Mouse (Mus musculus) lung, postnatal 14 days (tissue): ENCODE data around the gene St6galnac4.
A peak's percentile ranks its signal among the peaks of the same experiment; 100 is the strongest.

ENCODE experiments used
- DNase-seq: peaks from one replicate; pipeline ENCODE4 v3.0.0; 2021

Gene St6galnac4

GRCm38 (mm10) chr2:32629276-32629976 lies 42.5 kb downstream of the St6galnac4 start:
- peak; percentile 71 for DNase-seq

GRCm38 (mm10) chr2:32630036-32630435 lies 43.1 kb downstream of the St6galnac4 start:
- DNase-seq: no peak

- DNase-seq: no peak
Observed at GRCm38 (mm10) chr2:32631046-32631445, 44.2 kb downstream of the St6galnac4 start.

- peak; percentile 89 for DNase-seq
Observed at GRCm38 (mm10) chr2:32631737-32632394, 45.0 kb downstream of the St6galnac4 start.

- DNase-seq: peak; percentile 66
Observed at GRCm38 (mm10) chr2:32633660-32634059, 46.8 kb downstream of the St6galnac4 start.

GRCm38 (mm10) chr2:32634277-32635105 lies 47.6 kb downstream of the St6galnac4 start:
- DNase-seq: no peak

GRCm38 (mm10) chr2:32636617-32637016 lies 49.7 kb downstream of the St6galnac4 start:
- no peak for DNase-seq

GRCm38 (mm10) chr2:32637778-32638281 lies 50.9 kb downstream of the St6galnac4 start:
- peak; percentile 80 for DNase-seq

- DNase-seq: no peak
Observed at GRCm38 (mm10) chr2:32639632-32640031, 52.7 kb downstream of the St6galnac4 start.

GRCm38 (mm10) chr2:32640550-32641051 lies 53.7 kb downstream of the St6galnac4 start:
- no peak for DNase-seq

GRCm38 (mm10) chr2:32641810-32642209 lies 54.9 kb downstream of the St6galnac4 start:
- DNase-seq: no peak

- DNase-seq: no peak
Observed at GRCm38 (mm10) chr2:32642813-32643212, 55.9 kb downstream of the St6galnac4 start.

GRCm38 (mm10) chr2:32644083-32644482 lies 57.2 kb downstream of the St6galnac4 start:
- DNase-seq: no peak

GRCm38 (mm10) chr2:32644799-32645475 lies 58.0 kb downstream of the St6galnac4 start:
- DNase-seq: no peak

- no peak for DNase-seq
Observed at GRCm38 (mm10) chr2:32645647-32646046, 58.8 kb downstream of the St6galnac4 start.

GRCm38 (mm10) chr2:32646379-32647056 lies 59.6 kb downstream of the St6galnac4 start, which contains the start of gene Eng:
TSS of gene Eng (plus strand) at chr2:32646595.
- peak; percentile 86 for DNase-seq

GRCm38 (mm10) chr2:32647366-32647765 lies 60.5 kb downstream of the St6galnac4 start:
- no peak for DNase-seq
